Mouse (Mus musculus): ENCODE results near the gene Gm49325. TPM values are rescaled to one million over a fixed set of nuclear protein-coding genes. Genes with fewer than 3 reads are reported as not detected.

Gene Gm49325
- total RNA-seq, 2 experiments from 2014 or later, result 12.9 to 13.0 TPM

DNA sequence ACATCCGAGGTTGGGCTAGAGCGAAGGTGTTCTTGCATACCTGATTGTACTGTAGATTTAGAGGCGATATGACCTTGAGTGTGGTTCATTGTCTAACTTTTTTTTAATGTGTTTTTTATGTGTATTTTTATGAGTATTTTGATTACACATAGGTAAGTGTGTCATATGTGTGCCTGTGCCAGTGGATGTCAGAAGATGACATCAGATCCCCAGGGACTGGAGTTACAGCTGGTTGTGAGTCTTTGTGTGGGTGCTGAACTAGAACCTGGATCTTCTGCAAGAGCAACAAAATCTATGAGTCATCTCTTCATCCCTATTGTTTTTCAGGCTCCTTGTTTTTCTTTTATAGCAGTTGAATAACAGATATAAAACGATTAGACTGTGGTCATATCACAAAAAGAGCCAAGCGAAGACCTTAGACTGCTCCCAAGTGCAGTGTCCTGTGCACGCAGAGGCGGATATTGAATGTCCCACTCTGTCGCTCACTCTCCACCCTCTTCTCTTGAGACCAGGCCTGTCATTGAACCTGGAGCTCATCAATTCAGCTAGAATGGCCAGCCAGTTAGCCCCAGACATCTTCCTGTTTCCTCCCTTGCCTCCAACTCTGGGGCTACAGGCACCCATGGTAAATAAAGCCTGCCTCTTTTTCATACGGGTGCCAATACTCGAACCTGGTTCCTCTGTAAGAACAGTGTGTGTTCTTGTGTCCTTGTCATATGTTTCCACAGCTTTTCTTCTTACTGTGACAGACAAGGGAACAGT is 17.8 kb downstream of the Gm49325 start:
- no peak for DNase-seq (ENCODE audit: low spot score in 2 of 2)

- peak; percentile 52 to 68 for DNase-seq (ENCODE audit: low spot score in 2 of 2)
Measured at GRCm38 (mm10) chr10:77624570-77624995, 18.6 kb downstream of the Gm49325 start.

DNA sequence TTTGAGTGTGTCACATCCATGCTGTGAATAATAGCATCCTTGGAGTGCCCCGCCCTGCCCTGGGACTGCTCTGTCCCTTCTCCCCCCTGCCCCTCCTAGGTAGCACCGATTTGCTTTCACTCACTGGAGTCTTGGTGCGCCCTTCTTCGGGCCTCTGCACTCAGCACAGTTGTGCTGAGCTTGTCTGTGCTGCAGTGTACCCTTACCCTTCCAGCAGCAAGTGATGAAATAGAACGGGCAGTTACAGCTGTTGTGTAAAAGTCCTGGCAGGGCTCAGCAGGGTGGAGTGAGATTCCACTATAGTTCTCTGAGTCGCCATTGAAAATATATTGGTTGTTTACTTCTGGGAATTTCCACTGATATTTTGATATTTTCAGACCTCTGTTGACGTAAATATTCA is 20.0 kb downstream of the Gm49325 start:
- no peak for DNase-seq (ENCODE audit: low spot score in 2 of 2)

DNA sequence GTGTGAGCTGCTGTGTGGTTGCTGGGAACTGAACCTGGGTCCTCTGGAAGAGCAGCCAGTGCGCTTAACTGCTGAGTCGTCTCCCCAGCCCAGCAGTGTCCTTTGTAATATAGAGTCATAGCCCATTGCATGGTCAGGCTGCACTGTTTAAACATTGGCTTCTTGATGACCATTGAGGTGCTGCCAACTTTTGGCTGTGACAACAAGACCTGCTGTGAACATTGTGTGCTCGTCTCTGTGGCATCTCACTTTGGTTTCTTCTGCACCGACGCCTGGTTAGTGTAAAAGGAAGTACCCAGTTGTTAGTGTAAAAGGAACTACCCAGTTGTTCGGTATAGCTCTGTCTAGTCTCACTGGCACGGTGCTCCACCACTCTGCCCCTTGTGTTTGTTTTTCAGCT is 20.6 kb downstream of the Gm49325 start:
- DNase-seq (ENCODE audit: low spot score in 2 of 2), result no peak

DNA sequence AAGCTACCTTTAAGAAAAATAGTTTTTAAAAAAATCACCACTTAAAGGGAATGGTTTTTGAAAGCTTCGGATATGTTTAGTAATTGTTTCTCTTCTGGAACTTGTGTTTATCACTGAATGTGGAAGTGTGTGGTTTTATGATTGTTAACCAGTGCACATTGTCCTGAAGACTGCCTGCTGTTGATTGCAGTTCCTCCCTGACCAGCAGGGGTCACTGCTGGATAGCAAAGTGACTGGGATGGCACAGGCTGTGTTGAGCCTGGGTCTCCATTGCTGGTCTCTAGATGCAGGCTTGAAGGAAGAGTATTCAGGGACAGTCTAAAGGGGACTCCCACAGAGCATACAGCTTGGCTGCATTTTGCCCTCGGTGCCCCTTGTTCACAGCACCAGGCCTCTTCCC is 21.5 kb downstream of the Gm49325 start:
- DNase-seq (ENCODE audit: low spot score in 2 of 2), result peak; percentile 78 to 87

DNA sequence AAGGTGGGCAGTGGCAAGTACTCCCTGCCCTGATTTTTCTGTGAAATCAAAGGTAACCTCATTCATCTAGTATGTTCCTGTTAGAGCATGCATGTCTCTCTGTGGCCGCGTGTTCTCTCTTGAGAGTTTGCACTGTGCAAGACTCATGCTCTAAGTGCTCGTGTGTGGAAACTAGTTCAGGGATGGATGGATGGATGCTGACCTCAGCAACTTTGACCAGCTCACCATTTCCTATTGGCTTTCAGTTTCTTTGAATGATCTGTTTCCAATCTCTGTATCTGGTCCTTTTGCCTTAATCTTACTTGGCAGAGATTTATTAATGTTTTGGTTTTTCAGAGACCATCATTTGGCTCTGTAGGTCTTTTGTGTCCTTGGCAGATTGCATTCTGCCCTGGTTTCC is 23.2 kb downstream of the Gm49325 start:
- DNase-seq (ENCODE audit: low spot score in 2 of 2), result no peak

DNA sequence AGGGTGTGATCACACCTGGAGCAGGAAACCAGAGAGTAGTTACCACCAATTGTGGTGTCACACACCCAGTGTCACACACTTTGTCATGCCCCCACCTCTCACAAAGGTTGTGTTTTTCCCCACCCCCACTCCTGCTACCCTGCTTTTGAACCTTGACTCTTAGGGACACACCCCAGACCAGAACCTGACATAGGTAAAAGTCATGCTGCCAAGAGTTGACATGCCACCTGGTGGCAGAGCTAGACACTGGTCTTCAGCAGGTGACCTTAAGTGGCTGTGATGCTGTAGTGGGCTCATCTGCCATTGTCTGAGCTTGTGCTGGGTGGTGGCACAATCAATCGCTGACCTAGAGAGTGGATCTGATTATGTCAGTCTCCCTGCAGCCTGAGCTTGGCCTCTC is 24.0 kb downstream of the Gm49325 start:
- no peak for DNase-seq (ENCODE audit: low spot score in 2 of 2)

DNA sequence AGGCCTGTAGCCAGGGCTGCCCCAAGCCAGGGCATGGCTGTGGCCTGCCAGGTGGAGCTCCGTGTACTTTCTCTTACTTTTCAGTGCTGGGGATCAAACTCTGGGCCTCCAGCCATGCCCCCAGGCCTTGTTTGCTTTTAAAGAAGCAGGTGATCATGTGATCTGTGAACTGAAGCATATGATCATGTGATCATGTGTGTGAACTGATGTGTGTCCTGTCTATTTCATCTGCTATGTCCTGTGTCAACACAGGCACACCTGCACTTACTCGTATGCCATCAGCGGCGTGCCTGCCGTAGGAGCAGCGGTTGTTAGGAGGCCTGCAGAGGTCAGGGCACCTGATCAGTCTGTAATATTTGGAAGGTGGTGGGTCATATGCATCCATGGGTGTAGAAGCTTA is 28.0 kb downstream of the Gm49325 start:
- DNase-seq (ENCODE audit: low spot score in 2 of 2), result no peak

- DNase-seq (ENCODE audit: low spot score in 2 of 2), result no peak
Measured at GRCm38 (mm10) chr10:77634452-77635231, 28.6 kb downstream of the Gm49325 start.

- peak in 1 of 2 experiments; percentile 37 for DNase-seq (ENCODE audit: low spot score in 2 of 2)
Measured at GRCm38 (mm10) chr10:77636234-77636922, 30.4 kb downstream of the Gm49325 start.

DNA sequence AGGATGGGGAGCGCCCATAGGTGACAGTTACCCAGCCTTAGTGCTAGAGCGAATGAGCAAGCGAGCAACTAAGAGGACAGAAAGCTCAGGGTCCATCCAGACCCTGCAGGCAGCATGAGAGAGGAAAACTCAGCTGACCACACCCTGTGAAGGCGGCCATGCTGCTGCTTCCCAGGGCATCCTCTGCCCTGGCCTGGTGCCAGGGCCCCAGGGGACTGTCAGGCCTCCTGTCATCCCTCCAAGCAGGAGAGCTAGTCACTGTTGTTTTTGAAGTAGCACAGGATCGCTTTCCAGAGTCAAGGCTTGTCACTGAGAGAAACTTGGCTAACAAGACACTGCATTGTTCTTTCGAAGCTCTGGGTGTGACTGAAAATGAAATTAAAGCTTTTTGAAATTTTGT is 33.0 kb downstream of the Gm49325 start:
- no peak for DNase-seq (ENCODE audit: low spot score in 2 of 2)

DNA sequence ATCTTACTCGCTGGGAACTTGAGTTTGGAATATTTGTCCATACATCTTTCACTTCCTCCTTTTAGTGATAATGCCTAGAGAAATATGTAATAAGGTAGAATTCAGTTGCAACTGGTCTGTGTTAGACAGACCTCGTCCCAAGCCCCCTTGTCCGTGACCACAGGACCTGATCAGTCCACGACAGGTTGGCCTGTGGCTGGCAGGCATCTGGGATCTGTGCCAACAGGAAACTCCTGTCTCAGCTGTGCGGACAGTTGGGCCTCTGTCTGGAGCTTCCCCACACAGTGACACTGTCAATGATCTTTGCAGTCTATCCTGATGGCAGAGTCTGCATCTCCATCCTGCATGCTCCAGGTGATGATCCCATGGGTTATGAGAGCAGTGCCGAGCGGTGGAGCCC is 37.2 kb downstream of the Gm49325 start:
- DNase-seq (ENCODE audit: low spot score in 2 of 2), result no peak

GRCm38 (mm10) chr10:77645571-77645970 is 39.6 kb downstream of the Gm49325 start:
- DNase-seq (ENCODE audit: low spot score in 2 of 2), result no peak

GRCm38 (mm10) chr10:77647461-77647860 is 41.5 kb downstream of the Gm49325 start:
- no peak for DNase-seq (ENCODE audit: low spot score in 2 of 2)

- DNase-seq (ENCODE audit: low spot score in 2 of 2), result no peak
Measured at GRCm38 (mm10) chr10:77647901-77648300, 41.9 kb downstream of the Gm49325 start.

- no peak for DNase-seq (ENCODE audit: low spot score in 2 of 2)
Measured at GRCm38 (mm10) chr10:77652046-77652445, 46.0 kb downstream of the Gm49325 start.

- no peak for DNase-seq (ENCODE audit: low spot score in 2 of 2)
Measured at GRCm38 (mm10) chr10:77658286-77658994, 52.4 kb downstream of the Gm49325 start.

DNA sequence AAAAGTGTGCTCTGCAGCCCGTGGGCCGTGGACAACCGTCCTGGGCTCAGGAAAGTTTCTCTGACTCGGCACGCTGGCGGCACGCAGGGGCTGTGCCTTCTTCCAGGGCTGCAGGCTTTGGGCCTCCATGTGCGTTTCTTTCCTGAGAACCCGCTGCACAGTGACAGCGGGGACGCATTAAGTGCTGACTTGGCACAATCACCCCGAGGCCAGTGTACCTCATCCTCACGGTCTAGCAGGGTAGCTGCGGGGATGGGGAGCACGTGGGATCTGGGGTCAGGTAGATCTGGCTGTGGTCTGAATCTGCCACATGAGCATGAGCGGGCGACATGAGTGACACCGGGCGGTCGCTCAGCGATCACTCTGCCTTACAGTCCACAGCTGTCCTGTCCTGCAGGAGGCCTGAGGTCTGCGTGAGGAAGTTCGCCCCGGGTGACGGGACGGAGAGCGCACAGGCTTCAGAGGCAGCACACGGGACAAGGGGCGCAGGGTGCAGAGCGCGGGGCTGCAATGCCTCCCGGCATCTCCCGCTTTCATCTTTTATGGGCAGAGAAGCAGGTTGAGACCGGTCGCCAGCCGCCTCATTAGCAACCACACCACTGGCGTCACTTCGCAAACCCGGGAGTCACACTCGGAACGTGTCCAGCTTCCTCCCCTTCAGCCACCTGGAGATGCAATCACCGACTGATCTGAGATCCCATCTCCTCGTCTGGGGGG is 58.1 kb downstream of the Gm49325 start:
- DNase-seq (ENCODE audit: low spot score in 2 of 2), result no peak

DNA sequence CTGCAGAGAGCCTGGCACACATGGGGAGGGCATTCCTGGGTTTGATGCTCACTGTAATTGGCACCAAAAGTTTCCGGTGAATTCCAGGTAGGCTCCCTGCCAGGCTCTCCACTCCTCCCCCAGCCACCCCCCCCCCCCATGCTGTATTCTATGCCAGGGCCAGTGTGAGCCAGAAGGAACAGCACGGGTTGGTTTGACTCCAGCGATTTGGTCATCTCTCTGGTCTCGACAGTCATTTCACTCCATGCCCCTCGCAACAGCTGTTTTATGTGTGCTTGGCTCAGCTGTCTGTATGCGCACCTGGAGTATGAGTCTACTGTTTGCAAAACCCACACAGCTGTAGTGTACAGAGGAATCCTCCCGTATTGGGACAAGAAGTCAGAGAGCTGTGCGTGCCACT is 60.3 kb downstream of the Gm49325 start:
- DNase-seq (ENCODE audit: low spot score in 2 of 2), result no peak

DNA sequence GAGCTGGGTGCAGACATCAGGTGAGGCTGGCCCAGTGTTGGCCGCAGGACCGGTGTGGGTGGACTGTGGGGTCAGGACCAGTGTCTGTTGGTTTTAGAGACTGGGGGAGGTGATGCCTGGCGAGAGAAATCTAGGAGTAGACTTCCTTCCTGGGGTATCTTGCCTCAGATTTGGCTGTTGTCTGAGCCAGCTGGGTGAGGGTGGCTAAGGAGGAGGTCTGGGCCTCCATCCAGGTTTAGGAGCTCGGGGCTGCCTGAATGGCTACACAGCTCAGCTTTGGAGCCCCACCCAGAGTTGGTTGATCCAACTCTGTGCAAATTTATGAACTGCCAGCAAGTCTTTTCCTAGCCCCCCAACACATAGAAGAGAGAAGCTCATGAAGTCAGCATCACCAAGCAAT is 61.4 kb downstream of the Gm49325 start:
- peak; percentile 21 to 44 for DNase-seq (ENCODE audit: low spot score in 2 of 2)

DNA sequence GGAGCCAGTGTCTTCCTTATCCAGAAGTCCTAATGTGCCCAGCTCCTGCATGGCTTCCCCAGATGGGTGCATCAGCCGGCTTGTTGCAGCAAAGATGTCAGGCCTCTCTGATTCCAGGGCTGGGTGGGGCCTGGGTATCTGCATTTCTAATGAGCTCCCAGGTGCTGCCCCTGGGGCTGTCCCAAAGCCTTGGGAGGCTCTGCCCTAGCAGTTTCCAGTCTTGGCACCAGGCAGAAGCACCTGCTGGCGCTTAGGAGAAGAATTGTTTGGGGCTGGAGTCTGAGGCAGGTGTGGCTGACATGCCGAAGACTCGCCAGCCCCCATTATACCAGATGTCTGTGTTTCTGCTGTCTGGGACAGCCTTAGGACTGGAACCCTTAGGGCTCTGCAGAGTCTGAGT is 64.7 kb downstream of the Gm49325 start:
- no peak for DNase-seq (ENCODE audit: low spot score in 2 of 2)
